Mouse (Mus musculus): ENCODE measurements at regions not wholly inside any gene's neighbourhood (a gene's known extent, or its start where the extent isn't known, plus 50 kb on each side); places are given as distances from the start of the nearest gene placed in this dataset.

DNA sequence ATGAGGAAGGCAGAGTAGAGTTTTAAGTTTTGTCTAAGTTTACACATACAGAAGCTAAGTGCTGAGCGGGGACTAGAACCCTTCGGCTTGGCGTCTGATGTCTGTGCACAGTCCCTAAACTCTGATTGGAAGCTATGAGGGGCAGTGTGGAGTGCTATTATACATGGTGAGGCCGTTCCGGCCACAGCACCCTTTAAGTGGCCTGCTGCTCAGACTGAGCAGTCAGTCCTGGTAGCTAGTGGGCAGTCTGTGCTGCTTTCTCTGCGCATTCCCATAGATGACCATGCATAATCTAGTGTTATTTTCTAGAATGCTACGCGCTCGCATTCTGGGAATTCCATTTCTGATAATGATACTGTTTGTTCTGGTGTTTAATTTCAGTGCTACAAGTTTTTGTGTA is 51.2 kb upstream of the Ifne start:
- TF ChIP-seq CTCF (conservative IDR thresholded peaks at IDR 0.05; ENCODE audit: insufficient read depth, insufficient read length, low read depth, low read length), result no peak
- no peak for TF ChIP-seq POLR2A (IDR thresholded peaks at IDR 0.05; ENCODE audit: low read depth, low read length)

Measured in kidney, adult 2 months (tissue).